Mouse (Mus musculus) activated CD4-positive, CD25-positive, alpha-beta regulatory T cell, adult 4 months (primary cell): ENCODE data around the gene Prn. TPM values are rescaled to one million over a fixed set of nuclear protein-coding genes. Genes with fewer than 3 reads are reported as not detected.

Experiments used
- ATAC-seq: one replicate; pipeline ENCODE4 v1.8.0; 2017
- polyA plus RNA-seq, 2 experiments: library from polyadenylated mRNA; unstranded; fragments of 100-300 nt; shearing (Covaris generic); gene quantifications; one replicate each; pipeline ENCODE4 v1.2.1; 2017

The Prn gene
- polyA plus RNA-seq = not detected

GRCm38 (mm10) chr2:131909683-131910572 lies at the start of gene Prn, which contains the start of gene Prnp:
Gene Prn, plus strand, starts transcription at chr2:131909957.
Gene Prnp, plus strand, starts transcription at chr2:131909928.
- peak; percentile 93 for ATAC-seq

- ATAC-seq = no peak
These were observed 47.0 kb upstream of the Prn start for GRCm38 (mm10) chr2:131862617-131863275.

- ATAC-seq = no peak
These were observed 46.3 kb upstream of the Prn start for GRCm38 (mm10) chr2:131863472-131863871.

- ATAC-seq = no peak
These were observed 45.4 kb upstream of the Prn start for GRCm38 (mm10) chr2:131864262-131864796.

- no peak for ATAC-seq
These were observed 43.1 kb upstream of the Prn start for GRCm38 (mm10) chr2:131866676-131867075.

- no peak for ATAC-seq
These were observed 40.8 kb upstream of the Prn start for GRCm38 (mm10) chr2:131868983-131869382.

- ATAC-seq = no peak
These were observed 36.4 kb upstream of the Prn start for GRCm38 (mm10) chr2:131873376-131873775.

GRCm38 (mm10) chr2:131876551-131877265 lies 33.0 kb upstream of the Prn start:
- no peak for ATAC-seq

GRCm38 (mm10) chr2:131881766-131882165 lies 28.0 kb upstream of the Prn start:
- ATAC-seq = no peak

- ATAC-seq = no peak
These were observed 26.6 kb upstream of the Prn start for GRCm38 (mm10) chr2:131883136-131883535.

- peak; percentile 38 for ATAC-seq
These were observed 23.1 kb upstream of the Prn start for GRCm38 (mm10) chr2:131886503-131887160.

GRCm38 (mm10) chr2:131888233-131888632 lies 21.5 kb upstream of the Prn start:
- ATAC-seq = no peak

GRCm38 (mm10) chr2:131892534-131892933 lies 17.2 kb upstream of the Prn start:
- peak; percentile 23 for ATAC-seq

- ATAC-seq = no peak
These were observed 14.7 kb upstream of the Prn start for GRCm38 (mm10) chr2:131895106-131895505.

- no peak for ATAC-seq
These were observed 13.7 kb upstream of the Prn start for GRCm38 (mm10) chr2:131896011-131896410.

- no peak for ATAC-seq
These were observed 12.2 kb upstream of the Prn start for GRCm38 (mm10) chr2:131897336-131898109.

- ATAC-seq = no peak
These were observed 7.3 kb upstream of the Prn start for GRCm38 (mm10) chr2:131902423-131902822.

GRCm38 (mm10) chr2:131902867-131903266 lies 6.9 kb upstream of the Prn start:
- peak; percentile 81 for ATAC-seq

- ATAC-seq = no peak
These were observed 4.7 kb upstream of the Prn start for GRCm38 (mm10) chr2:131905025-131905424.

GRCm38 (mm10) chr2:131905776-131906175 lies 4.0 kb upstream of the Prn start:
- no peak for ATAC-seq

- ATAC-seq = no peak
These were observed 3.5 kb upstream of the Prn start for GRCm38 (mm10) chr2:131906266-131906665.
